8 mouse cellular contexts compared by ENCODE assay signal in the genomic region with DNA sequence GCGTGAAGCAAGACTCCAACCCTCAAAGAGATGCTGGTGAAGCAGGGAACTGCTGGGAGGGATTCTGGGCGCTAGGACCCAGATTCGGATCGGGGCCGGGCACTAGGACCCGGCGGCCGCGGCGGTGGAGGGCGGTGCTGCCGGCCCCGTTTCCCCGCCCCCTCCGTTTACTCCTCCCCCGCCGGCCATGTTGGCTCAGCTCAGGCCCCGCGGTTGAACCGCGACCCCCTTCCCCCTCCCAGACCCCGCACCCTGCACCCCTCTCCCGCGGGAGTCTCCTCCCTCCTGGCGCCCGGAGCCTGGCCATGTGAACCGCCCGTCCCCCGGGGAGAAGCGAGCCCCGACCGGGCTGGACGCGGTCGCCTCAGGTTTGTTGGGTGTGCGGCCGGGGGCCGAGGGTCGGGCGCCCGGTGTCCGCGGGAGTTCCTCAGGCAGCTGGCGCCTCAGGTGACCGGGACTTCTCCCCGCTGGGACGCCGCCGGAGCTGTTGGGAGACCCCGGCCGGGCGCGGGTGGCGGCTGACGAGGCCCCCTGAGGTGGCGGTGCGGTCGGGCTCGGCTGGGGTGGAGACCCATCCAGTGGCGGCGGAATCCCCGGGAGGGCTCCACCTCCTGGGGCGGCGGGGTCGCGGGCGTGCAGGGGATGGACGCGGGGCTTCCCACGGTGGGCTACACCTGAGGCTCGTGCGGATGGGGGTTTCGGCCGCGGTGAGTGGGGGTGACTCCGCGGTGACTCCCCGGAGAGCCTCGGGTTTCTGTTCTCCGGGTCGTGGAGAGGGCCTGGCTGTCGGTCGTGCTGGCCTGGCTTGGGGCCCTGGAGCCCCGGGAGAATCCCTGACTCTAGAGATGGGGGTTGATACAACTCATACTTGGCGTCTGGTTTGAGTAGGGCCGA. TPM values are rescaled to one million over a fixed set of nuclear protein-coding genes. Genes with fewer than 3 reads are reported as not detected.
DNase-seq lines count a peak whose midpoint lies in the region; ATAC-seq lines count a peak whose summit lies in the region.

No protein-coding gene starts in this region.

- DNase-seq in ZHBTc4 (ENCODE audit: low read depth, low spot score), result peak; percentile 95
- peak; percentile 88 to 95 for DNase-seq in cerebellum, postnatal 25 days
- peak; percentile 70 for DNase-seq in gastrocnemius, adult 18-20 months (ENCODE audit: low spot score)
- DNase-seq in left cerebral cortex, postnatal 25 days (ENCODE audit: low spot score in 2 of 2), result peak; percentile 86
- DNase-seq in mesoderm, embryonic 11.5 days (ENCODE audit: low read depth, low spot score), result peak; percentile 92
- DNase-seq in right cerebral cortex, postnatal 36 days (ENCODE audit: low spot score in 2 of 2), result peak; percentile 73 to 75
- peak; percentile 81 to 86 for DNase-seq in urinary bladder, postnatal 4 days (ENCODE audit: low spot score in 2 of 2)

- no peaks in the 10 kb centered on the region for H3K9me3 ChIP-seq in hindbrain, embryonic 16.5 days (ENCODE audit: control insufficient read depth, low read length)

- H3K4me2 ChIP-seq in hindbrain, embryonic 16.5 days (ENCODE audit: low read length), result peak overlapping the region; percentile 61

- H3K4me1 ChIP-seq in hindbrain, embryonic 16.5 days (ENCODE audit: control insufficient read depth, insufficient read depth, low read depth, low read length), result peaks cover 27% of the 10 kb centered on the region

- peak overlapping the region; percentile 89 for H3K4me3 ChIP-seq in hindbrain, embryonic 16.5 days (ENCODE audit: low read length)

- peak overlapping the region; percentile 87 for H3K27ac ChIP-seq in hindbrain, embryonic 16.5 days (ENCODE audit: low read depth, low read length)

- H3K9ac ChIP-seq in hindbrain, embryonic 16.5 days (ENCODE audit: low read depth, low read length), result peak overlapping the region; percentile 94

- no peaks in the 10 kb centered on the region for H3K36me3 ChIP-seq in hindbrain, embryonic 16.5 days (ENCODE audit: control insufficient read depth, insufficient read depth, low read length)

- H3K27me3 ChIP-seq in hindbrain, embryonic 16.5 days (replicated peaks; ENCODE audit: control insufficient read depth, insufficient read depth, low read length), result no peaks in the 10 kb centered on the region

- WGBS in hindbrain, embryonic 16.5 days, result under 1% methylated on average over 58 of the region's 86 CpGs

- ATAC-seq in hindbrain, embryonic 16.5 days, result peak; percentile 79

- intact Hi-C loops in left cerebral cortex, postnatal 25 days (cut with DNase I), result loop anchor here (1.0 to 10.0 kb wide), 2 partner anchors 79 to 358 kb away; a partner anchor contains a TSS

RNA-seq across cellular contexts. Expression of a gene that starts 5.6 kb away (rescaled TPM):
- total RNA-seq in gastrocnemius, adult 18-20 months (2021), result 10 to 100 TPM; 12.4 to 13.9 TPM
- polyA plus RNA-seq in hindbrain, embryonic 16.5 days (2015; fragmentation: Nextera tagmentation; extraction: Ambion mirVana), result 6.9 and 7.3 TPM in 2 replicates
- 10 to 100 TPM; 34.3 to 38.4 TPM for total RNA-seq in left cerebral cortex, postnatal 25 days (2021)

RNA-seq across cellular contexts. Expression of a gene that starts 13.9 kb away (rescaled TPM):
- total RNA-seq in gastrocnemius, adult 18-20 months (2021), result 1,000 to 10,000 TPM; 3,383 to 3,450 TPM
- 2,423 and 2,704 TPM in 2 replicates for polyA plus RNA-seq in hindbrain, embryonic 16.5 days (2015; fragmentation: Nextera tagmentation; extraction: Ambion mirVana)
- 1,000 to 10,000 TPM; 1,709 to 1,721 TPM for total RNA-seq in left cerebral cortex, postnatal 25 days (2021)

RNA-seq across cellular contexts. Expression of a gene that starts 38.2 kb away (rescaled TPM):
- total RNA-seq in gastrocnemius, adult 18-20 months (2021), result 10 to 100 TPM; 72.1 to 87.9 TPM
- 359 and 361 TPM in 2 replicates for polyA plus RNA-seq in hindbrain, embryonic 16.5 days (2015; fragmentation: Nextera tagmentation; extraction: Ambion mirVana)
- 100 to 1,000 TPM; 127 to 132 TPM for total RNA-seq in left cerebral cortex, postnatal 25 days (2021)

Comparison
In these comparisons a context has a peak if more than half of its experiments do, and no peak if none do; other contexts are left out.
1. Peak in every context shown above with its lines: DNase-seq, ATAC-seq, H3K4me3 ChIP-seq and H3K27ac ChIP-seq.